Mouse (Mus musculus) lung, postnatal 0 days (tissue): Measurements from ENCODE around the gene Tgif1.

ENCODE experiments used
- CTCF ChIP-seq: IDR thresholded peaks from 2 replicates; pipeline ENCODE4 v1.5.1; 2016; ENCODE audit warnings: antibody characterized with exemption, mild to moderate bottlenecking
- EP300 ChIP-seq: IDR thresholded peaks from 2 replicates; pipeline ENCODE4 v1.6.1; 2016; ENCODE audit warnings: antibody characterized with exemption, mild to moderate bottlenecking, control low read depth

DNA sequence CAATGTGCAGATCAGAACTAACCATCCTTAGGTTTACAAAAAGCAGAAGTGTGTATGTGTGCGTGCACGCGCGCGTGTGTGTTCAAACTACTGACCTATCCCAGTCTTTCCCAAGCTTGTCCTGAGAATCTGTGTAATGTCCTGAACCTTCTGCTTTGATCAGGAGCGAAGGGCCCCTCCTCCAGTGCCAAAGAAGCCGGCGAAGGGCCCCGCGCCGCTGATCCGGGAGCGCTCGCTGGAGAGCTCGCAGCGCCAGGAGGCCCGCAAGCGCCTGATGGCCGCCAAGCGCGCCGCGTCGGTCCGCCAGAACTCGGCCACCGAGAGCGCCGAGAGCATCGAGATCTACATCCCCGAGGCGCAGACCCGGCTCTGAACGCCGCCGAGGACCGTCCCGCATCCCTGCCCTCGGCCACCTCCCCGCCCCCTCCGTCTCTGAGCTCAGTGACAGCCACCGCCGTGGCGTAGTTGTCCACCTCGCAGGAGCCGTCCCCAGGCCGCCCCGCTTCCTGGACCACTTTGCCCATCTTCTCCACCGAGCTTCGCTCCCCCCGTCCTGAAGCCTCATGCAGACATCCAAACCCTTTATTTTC, 35.4 kb downstream of the Tgif1 start:
- TF ChIP-seq CTCF (no peak), EP300 (no peak)
